Mouse (Mus musculus) brain, adult 2 months (tissue): ENCODE data around the gene Pnpo.

ENCODE experiments used
- DNase-seq: peaks from one replicate; pipeline ENCODE4 v3.0.0; 2011; ENCODE audit warnings: low read depth, low spot score

Gene Pnpo

DNA sequence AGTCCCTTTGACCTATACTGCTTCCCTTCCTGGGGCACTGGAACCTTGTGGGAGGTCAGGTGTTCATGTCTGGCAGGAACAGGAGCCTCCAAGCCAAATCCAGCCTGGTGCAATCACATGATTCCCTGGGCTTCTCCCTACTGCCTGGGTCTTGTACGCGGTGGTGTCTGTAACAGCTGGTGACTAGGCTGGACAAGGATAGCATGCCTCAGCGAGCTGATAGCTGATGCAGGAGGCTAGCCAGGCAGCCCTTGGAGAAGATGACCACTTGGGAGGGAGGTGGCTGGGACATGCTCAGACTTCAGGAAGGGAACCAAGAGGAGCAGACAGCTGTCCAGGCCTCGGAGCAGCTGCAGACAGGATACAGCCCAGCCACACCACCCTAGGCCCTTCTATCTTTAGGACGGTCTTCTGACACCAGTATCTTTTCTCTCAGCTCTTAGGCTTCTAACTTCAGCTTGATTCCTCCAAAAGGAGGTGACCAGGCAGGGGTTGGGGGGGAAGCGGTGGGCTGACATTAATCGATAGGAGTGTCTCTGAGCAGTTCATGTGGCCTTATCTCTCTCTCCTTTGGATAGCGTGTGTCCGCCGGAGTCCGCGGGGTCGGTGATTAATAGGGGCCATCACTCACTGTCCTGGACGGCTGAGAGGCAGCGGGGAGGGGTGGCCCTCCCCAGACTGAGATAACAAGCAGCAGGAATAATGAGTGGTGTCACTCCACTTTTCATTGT, 37.2 kb downstream of the Pnpo start:
- peak; percentile 21 for DNase-seq

DNA sequence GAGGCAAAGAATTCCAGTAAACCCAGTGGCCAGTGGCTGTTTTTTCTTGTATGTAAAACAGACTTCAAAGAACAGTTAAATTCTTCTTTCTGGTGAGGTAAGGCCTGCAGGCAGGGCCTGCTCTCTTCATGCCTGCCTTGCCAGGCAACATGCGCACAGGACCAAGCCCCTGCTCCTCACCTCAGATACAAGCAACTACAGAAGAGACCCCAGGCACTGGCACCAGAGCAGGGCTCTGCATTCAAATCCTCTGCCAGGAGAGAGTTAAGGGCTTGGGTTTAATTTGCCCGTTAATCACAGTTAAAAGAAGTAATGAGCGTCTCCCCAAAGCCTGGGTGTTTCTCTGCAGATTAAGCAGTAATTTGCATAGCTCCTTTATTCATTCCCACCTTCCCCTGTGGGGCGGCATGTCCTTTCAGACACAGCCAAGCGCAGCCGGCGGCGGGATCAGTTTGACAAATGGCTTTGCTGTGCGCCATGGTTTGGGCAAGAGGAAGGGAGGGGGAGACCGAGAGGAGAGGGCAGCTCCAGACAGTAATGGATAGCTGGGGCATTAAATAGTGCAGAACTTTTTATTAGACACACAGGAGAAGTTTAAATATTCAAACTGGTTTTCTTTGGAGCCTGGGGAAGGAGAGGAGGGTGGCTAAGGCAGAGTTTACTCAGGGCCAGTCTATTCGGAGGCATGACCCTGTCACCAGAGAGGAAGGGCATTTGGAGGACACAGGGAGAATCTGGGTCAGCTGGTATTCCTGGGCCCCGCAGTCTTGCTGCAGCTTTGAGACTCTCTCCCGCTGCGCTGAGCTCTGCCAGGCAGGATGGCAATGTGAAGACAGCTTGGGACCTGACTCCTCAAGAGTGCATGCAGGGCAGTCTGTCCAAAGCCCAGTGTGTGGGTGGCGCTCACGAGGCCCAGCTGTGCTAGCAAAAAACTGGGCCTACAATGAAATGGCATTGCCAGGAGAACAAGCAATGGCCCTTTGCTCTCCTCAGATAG, 40.8 kb downstream of the Pnpo start:
- DNase-seq = peak; percentile 65

DNA sequence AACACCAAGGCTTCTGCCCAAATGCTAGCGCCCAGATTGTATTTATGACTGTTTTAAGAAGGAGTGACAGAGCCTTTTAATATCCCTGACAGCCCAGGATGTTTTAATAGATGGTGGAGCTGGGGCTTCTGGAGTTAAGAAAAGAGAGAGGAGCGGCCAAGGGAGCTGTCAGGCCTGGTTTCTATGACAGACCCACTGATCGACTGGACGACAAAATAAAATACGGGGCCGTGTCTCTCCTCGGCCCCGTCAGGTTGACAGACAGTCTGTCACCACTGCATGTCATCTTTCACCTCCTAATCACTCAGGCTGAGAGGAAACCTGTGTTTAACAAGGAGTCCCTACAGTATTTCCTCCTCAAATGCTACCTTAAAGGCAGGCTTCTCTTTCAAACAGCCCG, 42.5 kb downstream of the Pnpo start:
- no peak for DNase-seq

DNA sequence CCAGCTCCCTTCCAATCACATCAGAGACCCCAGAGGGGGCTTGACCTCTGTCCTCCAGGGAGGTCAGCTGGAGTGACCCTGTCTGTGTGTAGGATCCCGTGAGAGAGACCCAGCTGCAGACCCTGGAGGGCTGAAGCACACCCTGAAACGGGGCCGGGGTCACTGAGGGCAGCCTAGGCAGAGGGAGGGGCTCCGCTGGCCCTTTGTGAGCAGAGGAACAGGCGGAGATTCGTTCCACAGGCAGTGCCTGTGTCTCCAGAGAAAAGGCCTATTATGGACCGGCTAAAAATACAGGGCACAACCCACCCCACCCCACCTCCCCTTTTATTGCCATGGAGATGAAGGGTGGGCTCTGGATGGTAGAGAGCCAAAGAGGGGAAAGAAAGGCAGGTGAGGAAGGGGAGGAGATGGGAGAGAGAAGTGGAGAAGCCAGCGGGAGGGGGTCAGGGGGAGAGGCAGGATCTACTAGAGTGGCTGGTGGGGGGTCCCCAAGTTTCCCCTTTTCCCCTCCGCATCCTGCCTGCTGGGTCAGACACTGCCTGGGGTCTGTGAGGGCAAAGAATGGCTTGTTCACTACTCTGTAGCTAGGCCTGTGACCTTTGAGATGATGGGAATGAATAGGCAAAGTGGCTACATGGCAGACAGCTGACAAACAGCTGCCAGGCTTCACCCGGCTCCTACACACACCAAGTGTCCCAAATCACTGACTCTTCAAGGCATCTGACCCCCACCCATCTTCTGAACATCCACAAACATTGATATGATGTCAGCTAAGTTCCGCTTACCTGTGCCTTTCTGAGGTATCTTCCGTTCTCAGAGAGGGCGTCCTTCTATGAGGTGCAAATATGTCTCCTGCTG, 44.1 kb downstream of the Pnpo start:
- no peak for DNase-seq

DNA sequence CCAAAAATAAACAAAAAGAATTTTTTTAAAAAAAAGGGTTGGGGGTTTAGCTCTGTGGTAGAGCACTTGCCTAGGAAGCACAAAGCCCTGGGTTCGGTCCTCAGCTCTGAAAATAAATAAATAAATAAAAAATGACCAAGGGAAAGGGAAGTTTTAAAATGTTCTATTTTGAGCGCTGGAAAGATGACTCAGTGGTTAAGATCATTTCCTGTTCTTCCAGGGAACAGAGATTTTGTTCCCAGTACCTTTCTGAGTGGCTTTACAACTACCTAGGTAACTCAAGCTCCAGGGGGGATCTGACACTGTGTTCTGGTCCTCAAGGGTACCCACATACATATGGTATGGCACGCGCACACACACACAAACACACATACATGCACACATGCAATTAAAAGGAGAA, 47.9 kb downstream of the Pnpo start:
- no peak for DNase-seq

DNA sequence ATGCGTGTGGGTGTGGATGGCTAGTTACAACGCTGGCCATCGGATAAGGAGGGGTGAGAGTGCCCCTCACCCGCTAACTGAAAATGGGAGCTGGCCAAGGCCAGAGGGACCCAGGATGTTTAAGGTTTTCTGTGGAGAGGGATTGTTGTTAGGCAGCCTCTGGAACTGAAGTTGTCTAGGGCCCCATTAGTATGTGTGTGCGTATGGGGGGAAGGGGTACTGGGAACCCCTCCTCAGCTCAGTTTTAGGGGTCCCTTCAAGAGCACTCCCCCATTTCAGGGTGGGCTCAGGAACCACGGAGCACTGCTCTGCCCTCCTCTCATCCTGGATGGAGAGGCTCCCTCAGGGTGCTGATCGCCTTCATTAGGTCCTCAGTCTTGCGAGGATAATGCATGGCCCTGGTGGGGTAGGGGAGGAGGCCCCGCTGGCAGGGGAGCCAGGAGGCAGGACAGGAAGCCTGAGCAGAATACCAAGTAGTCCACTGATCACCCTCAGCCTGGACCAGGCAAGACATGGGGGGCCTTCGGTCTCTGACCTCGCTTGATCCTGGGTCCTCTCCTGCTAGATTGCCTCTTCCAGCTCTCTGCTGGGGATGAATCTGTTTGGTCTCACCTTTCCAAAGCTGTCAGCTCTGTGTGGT, 50.5 kb downstream of the Pnpo start:
- no peak for DNase-seq

DNA sequence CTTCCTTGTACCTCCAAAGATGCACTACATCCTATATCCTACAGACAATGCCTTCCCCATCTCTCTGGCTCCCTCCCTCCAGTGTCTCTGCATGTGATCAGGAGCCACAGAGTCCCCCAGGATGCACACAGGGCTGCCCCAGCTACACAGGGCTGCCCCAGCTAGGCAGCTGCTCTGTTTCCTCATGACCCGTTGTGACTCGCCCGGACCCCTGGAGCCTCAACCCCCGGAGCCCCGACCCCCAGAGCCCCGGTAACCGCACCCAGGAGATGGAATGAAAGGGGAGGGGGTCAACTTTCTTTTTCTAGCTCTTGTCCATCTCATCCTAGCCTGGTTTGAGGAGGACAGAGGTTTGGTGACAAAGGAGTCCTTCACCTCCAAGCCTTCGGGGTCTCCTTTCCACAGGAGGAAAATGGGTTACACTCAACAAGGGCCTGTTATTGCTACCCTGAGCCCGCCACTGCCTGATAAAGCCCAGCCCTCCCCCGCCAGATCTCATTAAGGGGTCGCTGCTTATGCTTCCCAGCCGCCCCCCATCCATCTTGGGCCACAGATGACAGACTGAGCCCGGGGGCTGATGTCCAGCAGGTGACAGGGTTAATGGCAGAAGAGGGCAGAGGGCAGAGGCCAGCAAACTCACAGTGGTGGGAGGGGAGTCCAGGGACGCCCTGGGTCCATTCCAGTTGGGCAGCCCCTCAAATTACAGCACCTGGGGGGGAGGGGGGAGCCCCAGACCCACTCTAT, 51.8 kb downstream of the Pnpo start:
- DNase-seq = no peak
